Mouse (Mus musculus) left cerebral cortex, adult 2 months (tissue): ENCODE results near the gene Gm7073. TPM values are rescaled to one million over a fixed set of nuclear protein-coding genes. Genes with fewer than 3 reads are reported as not detected.

ENCODE experiments used
- DNase-seq, 2 experiments: peaks; one replicate each; pipeline ENCODE4 v3.0.0; 2021 to 2022; ENCODE audit warnings: low spot score in 2 of 2, mixed read lengths in 1 of 2; ENCODE audit errors: extremely low spot score in 1 of 2
- H3K27ac ChIP-seq: fragments of 200-600 bp; 2 replicates; pipeline ENCODE4 v1.8.1; 2022
- H3K4me3 ChIP-seq: fragments of 200-600 bp; 2 replicates; pipeline ENCODE4 v1.8.1; 2022
- CTCF ChIP-seq: fragments of 200-600 bp; IDR thresholded peaks from 2 replicates; pipeline ENCODE4 v1.8.1; 2022; ENCODE audit warnings: antibody characterized with exemption, mild to moderate bottlenecking, moderate library complexity
- intact Hi-C: fragments of 180-260 bp; cut with DNase I; formaldehyde crosslinking; loops from one replicate; pipeline ENCODE4 v1.15.1; 2025
- long read RNA-seq, 2 experiments: library from polyadenylated mRNA; stranded (forward); transcript quantifications; one replicate each; pipeline ENCODE4 v2.0.0; 2021; ENCODE audit warnings: borderline mapping rate in 2 of 2
- total RNA-seq, 2 experiments: library from RNA; stranded (reverse); gene quantifications; 2 replicates each; pipeline ENCODE4 v1.2.3; 2021

Gm7073 gene
- total RNA-seq, result not detected
- long read RNA-seq, experiment 1, result 0 reads
- long read RNA-seq, experiment 2, result 0 reads

DNA sequence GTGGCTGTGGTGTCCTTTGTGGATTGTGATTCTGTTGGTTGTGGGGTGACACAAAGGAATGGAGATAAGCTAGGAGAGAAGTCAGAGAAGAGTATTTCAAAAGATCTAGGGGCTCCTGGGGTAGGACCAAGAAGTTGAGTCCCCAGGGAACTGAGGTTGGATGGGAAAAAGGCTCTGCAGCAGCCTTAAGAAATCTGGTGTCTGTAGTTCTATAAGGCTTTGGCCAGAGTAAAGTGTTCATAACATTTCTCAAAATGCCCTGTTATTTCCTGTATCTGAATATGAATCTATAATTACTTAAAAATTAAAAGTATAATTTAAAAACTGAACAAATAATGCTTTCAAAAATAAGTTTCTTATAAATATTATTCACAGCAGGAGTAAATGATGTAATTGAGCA, at the start of gene Gm7073:
TSS of gene Gm7073 (minus strand) at position 101 of the 400 bp plus-strand sequence.
- no peak within 1 kb of the TSS for H3K27ac ChIP-seq
- intact Hi-C loops, result no loop called here
- H3K4me3 ChIP-seq, result no peak within 1 kb of the TSS
- no peak for DNase-seq
- no peak for TF ChIP-seq CTCF

- no peak for TF ChIP-seq CTCF
- no peak for DNase-seq
- intact Hi-C loops, result no loop called here
- no peak overlapping the region for H3K4me3 ChIP-seq
- H3K27ac ChIP-seq, result no peak overlapping the region
Measured at GRCm38 (mm10) chrX:60570539-60570938, 31.5 kb upstream of the Gm7073 start.

- no peak overlapping the region for H3K4me3 ChIP-seq
- intact Hi-C loops, result no loop called here
- no peak for TF ChIP-seq CTCF
- DNase-seq, result no peak
- no peak overlapping the region for H3K27ac ChIP-seq
Measured at GRCm38 (mm10) chrX:60569047-60569446, 30.0 kb upstream of the Gm7073 start.

DNA sequence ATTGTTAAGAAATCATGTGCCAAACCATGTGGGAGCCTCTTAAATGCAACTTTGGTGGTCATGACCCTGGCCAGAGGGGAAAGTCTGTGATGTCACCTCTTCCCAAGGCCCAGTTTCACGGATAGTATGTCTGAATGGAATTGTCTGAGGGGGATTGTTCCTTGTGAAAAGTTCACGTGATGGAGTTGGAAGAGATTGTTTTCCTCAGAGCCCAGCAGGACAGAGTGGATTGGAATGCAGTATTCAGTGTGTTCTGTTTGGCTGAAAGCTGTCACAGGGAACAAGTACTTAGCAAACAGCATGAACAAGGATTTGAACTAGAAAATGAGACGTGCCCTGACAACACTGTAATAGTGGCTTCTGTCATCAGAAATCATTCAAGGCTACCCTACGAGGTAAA, 16.2 kb upstream of the Gm7073 start:
- intact Hi-C loops, result no loop called here
- no peak for TF ChIP-seq CTCF
- no peak overlapping the region for H3K27ac ChIP-seq
- no peak overlapping the region for H3K4me3 ChIP-seq
- DNase-seq, result no peak

GRCm38 (mm10) chrX:60547444-60548304, 8.6 kb upstream of the Gm7073 start:
- intact Hi-C loops, result loop anchor here (10.0 kb wide), 1 partner anchor 347 kb away; the partner anchor contains the start of gene Sox3
- DNase-seq, result peak; percentile 25 to 26

GRCm38 (mm10) chrX:60547098-60547443, 8.0 kb upstream of the Gm7073 start:
- no peak for DNase-seq
- no peak for TF ChIP-seq CTCF
- H3K4me3 ChIP-seq, result peak overlapping the region; percentile 43
- no peak overlapping the region for H3K27ac ChIP-seq
- intact Hi-C loops, result loop anchor here (10.0 kb wide), 1 partner anchor 348 kb away; the partner anchor contains the start of gene Sox3

More at GRCm38 (mm10) chrX:60547444-60548304, 8.6 kb upstream of the Gm7073 start:
- Histone ChIP-seq H3K4me3 (peak overlapping the region; percentile 51), H3K27ac (peak overlapping the region; percentile 53; the same call in 1 of the 2 replicates)
- no peak for TF ChIP-seq CTCF

DNA sequence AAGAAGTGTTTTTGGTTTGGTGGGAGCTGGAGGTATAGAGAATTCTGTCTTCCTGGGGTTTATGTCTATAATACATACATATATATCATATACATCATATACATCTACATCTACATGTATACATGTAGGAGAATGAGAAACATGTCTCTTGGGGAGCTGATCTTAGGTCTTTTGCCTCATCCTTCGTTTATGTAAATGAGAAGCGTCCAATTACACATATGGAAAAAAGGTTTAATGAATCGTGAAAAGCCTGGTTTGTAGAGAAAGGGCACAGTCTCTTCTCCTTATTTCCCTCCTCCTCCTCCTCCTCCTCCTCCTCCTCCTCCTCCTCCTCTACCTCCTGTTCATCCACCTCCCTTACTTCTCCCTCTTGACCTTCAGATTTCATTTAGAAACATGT, 6.9 kb upstream of the Gm7073 start:
- DNase-seq, result no peak
- TF ChIP-seq CTCF, result no peak
- Histone ChIP-seq H3K27ac (no peak overlapping the region), H3K4me3 (no peak overlapping the region)
- intact Hi-C loops, result loop anchor here (10.0 kb wide), 1 partner anchor 349 kb away; the partner anchor contains the start of gene Sox3

GRCm38 (mm10) chrX:60545444-60545843, 6.4 kb upstream of the Gm7073 start:
- TF ChIP-seq CTCF, result no peak
- intact Hi-C loops, result loop anchor here (10.0 kb wide), 1 partner anchor 349 kb away; the partner anchor contains the start of gene Sox3
- Histone ChIP-seq H3K4me3 (no peak overlapping the region), H3K27ac (no peak overlapping the region)
- DNase-seq, result no peak

DNA sequence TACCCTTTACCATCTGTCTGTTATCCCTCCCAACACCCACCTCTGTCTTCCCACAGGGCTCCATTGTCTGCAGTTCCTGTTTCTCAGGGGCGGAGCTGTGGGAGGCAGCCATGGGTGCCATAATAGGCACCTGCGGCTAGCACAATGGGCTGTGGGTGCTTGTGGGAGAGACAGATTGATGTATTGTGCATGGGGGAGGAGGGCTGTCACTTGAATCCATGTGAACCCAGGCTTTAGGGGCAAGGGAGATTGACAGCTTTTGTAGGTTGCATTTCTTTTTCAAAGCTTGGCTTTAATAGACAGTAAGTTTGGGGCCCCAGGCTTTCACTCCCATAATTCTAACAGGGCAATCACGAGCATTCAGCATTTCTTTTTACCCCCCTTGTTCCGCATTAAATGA, 5.0 kb upstream of the Gm7073 start:
- no peak for TF ChIP-seq CTCF
- DNase-seq, result no peak
- intact Hi-C loops, result loop anchor here (10.0 kb wide), 1 partner anchor 351 kb away; the partner anchor contains the start of gene Sox3
- H3K27ac ChIP-seq, result no peak overlapping the region
- no peak overlapping the region for H3K4me3 ChIP-seq

- Histone ChIP-seq H3K27ac (no peak overlapping the region), H3K4me3 (no peak overlapping the region)
- intact Hi-C loops, result loop anchor here (10.0 kb wide), 1 partner anchor 352 kb away; the partner anchor contains the start of gene Sox3
- no peak for DNase-seq
- no peak for TF ChIP-seq CTCF
Measured at GRCm38 (mm10) chrX:60542901-60543300, 3.9 kb upstream of the Gm7073 start.

GRCm38 (mm10) chrX:60503995-60504394, 35.1 kb downstream of the Gm7073 start:
- H3K27ac ChIP-seq, result no peak overlapping the region
- H3K4me3 ChIP-seq, result no peak overlapping the region
- intact Hi-C loops, result loop anchor here (5.0 kb wide), 1 partner anchor 103 kb away; no protein-coding TSS in a partner anchor
- peak in 1 of 2 experiments; percentile 22 for DNase-seq
- peak; percentile 51 for TF ChIP-seq CTCF

GRCm38 (mm10) chrX:60497750-60498149, 41.3 kb downstream of the Gm7073 start:
- no peak for DNase-seq
- Histone ChIP-seq H3K27ac (no peak overlapping the region), H3K4me3 (no peak overlapping the region)
- intact Hi-C loops, result no loop called here
- TF ChIP-seq CTCF, result no peak
